Mouse (Mus musculus) retina, adult 2 months (tissue): ENCODE results near the gene Abhd4.

Experiments
- DNase-seq: peaks from one replicate; pipeline ENCODE4 v3.0.0-alpha.2; 2012; ENCODE audit warnings: low read depth, low spot score

Abhd4 gene

DNA sequence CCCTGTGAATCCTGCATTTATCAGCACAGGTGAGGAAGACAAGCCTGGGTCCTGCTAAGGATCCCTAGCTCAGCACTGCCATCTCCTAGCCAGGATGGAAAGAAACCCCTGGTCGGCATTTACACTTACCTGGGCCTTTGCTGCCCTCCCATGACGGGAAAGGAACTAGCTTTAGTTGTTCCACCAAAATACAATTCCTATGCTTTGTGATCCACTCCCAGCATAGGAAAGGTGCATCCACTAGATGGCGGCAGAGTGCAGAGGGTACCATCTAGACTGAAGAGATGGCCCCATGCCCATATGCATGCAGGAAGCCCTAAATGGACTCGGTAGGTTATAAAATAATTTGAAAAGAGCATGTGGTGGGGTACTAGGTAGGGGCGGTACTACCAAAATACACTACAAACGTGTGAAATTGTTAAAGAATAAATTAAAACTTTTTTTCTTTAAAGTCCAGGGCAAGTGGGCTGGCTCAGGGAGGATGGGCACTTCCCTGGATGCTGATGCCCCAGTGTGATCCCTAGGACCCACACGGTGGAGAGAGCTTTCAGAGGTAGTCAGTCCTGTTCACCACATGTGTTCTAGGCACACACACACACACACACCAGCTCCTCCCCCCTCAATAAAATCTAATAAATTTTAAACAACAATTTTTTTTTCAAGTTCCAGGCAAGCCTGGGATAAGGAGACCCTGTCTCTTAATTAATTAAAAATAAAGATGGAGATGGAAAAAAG is 14.8 kb upstream of the Abhd4 start:
- no peak for DNase-seq

DNA sequence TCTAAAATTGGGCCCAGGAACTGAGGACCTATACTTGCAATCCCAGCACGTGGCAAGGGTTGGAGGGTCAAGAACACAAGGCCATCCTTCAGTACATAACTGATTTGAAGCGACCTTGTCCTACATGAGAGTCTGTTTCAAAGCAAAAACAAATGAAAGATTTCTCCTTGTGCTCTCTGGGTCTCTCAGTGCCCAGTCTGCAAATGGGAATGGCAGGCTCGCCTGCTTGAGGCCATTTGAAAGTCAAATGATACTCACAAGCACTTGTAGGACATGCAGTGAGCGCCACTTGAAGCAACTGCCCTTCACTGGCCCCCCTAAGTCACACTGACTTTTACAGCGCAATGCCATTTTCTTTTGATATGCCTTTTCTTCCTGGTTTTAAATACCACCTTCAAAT is 13.4 kb upstream of the Abhd4 start:
- DNase-seq, result no peak

DNA sequence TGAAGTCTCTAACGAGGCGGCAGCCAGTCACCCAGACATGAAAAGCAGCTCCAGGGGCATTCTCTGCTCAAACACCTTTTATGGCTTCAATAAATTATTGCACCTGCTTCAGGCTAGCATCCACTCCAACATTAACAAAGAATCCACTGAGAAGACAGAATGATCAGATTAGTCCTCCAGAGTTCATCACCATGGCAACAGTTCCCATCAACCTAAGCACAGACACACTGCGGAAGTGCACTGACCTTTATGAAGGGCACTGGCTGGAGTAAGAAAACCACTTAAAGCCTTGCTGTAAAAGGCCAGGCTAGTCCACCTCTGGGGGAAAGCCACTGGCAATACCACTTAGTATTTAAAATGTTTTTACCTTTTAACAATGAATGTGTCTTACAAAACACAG is 9.8 kb upstream of the Abhd4 start:
- no peak for DNase-seq

DNA sequence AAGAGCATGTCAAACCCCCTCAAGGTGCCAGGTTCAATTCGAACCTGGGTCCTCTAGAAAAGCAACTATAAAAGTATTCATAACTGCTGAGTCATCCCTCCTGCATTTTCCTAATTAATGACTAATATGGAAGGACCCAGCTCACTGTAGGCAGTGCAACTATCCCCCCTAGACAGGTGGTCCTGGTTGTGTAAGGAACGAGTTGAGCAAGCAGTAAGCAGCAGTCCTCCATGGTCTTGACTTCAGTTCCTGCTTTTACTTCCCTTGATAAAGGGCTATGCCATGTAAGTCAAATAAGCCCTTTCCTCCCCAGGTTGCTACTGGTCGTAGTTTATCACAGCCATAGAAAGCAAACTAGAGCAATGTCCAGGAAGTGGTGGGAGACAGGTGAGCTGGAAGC is 7.8 kb upstream of the Abhd4 start:
- DNase-seq, result no peak

DNA sequence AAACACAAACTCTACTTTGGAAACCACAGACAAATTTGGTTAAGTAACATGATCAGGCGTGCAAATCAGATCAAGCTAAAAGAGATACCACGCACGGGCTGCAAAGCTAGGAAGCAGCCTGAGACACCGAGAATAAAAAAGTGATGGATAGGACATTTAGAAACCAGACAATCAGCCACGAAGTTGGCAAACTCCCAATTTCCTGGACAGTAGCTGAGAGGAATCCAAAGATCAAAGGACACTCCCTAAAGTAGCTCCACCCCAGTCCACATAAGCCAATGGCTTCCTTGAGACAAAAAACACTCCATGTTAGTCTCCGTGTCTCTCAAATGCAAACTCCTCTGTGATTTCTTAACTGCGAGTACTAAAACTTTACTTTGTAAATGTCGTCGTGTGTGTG is 4.7 kb upstream of the Abhd4 start:
- no peak for DNase-seq

DNA sequence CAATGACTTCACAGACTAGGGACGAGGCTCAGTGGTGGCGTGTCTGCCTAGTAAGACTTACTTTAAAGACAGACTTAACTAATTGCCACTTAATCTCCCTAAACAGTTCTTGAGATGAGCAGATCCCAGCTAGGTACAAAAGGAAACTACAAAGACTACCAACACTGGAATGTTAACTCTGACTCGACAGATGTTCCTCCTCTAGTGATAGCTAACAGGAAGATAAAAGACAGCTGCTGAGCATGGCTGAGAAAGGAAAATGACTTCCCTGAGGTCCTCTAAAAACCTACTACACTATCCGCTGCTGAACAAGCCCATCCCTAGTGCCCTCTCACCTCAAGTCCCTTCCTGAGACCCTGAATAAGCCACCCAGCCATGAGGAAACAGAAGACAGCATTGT is 3.9 kb upstream of the Abhd4 start:
- no peak for DNase-seq

GRCm38 (mm10) chr14:54254670-54255202 is 748 bp downstream of the Abhd4 start:
- no peak for DNase-seq

DNA sequence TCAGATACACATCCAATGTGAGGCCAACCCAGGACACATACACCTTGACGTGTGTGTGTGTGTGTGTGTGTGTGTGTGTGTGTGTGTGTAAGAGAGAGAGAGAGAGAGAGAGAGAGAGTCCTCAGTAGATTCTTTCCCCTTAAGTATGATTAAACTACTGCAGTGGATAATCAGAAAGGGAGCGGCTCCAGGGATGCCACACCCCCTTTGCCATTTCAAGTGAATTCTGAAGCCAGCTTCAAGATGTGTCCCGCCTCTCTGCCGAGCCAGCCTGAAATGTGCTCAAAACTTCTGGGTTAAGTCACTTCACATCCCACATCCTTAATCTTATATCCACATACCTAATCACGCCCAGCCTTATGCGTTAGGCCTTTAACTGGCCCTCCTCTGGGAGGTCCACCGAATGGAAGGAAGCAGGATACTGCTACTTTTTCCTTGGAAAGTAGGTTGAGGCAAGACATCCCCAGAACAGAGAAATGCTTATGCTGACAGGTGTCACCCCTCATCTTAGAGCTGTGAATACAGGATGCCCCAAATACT is 4.2 kb downstream of the Abhd4 start:
- no peak for DNase-seq

- peak; percentile 68 for DNase-seq
These were observed 5.2 kb downstream of the Abhd4 start for GRCm38 (mm10) chr14:54259003-54259721.

DNA sequence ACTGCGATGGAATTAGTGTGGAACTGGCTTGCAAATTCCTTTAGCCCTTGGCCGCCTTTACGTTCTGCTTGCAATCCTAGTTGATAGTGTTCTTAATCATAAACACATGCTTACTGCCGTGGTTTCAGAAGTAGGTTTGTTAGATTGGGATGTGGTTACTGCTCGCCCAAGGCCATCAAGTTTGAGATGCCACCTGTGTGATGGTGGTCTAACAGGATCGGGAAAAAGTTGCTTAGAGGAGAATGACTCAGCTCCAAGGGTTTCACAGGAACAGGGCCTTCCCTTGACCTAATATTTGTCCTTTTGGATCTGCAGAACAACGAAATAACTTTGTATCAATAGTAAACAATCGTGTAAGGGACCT is 5.7 kb downstream of the Abhd4 start:
- no peak for DNase-seq

- no peak for DNase-seq
These were observed 6.2 kb downstream of the Abhd4 start for GRCm38 (mm10) chr14:54260196-54260595.

DNA sequence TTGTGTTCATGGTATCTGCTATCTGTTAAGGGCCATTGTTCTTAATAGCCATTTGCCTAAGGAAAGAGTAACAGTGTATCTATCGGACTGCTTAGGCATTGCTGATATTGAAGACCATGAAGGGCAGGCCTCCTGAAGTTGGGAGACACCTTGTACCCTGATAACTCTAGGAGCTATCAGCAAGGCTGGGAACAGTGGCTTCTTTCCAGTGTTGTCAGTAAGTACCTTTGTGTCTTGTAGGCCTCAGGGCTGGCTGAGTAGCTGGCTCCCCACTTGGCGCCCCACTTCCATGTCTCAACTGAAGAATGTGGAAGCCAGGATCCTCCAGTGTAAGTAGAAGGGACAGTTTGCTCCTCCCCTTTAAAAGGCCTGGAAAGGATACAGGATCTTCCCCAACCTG is 7.4 kb downstream of the Abhd4 start:
- no peak for DNase-seq

GRCm38 (mm10) chr14:54262622-54263021 is 8.6 kb downstream of the Abhd4 start:
- no peak for DNase-seq

DNA sequence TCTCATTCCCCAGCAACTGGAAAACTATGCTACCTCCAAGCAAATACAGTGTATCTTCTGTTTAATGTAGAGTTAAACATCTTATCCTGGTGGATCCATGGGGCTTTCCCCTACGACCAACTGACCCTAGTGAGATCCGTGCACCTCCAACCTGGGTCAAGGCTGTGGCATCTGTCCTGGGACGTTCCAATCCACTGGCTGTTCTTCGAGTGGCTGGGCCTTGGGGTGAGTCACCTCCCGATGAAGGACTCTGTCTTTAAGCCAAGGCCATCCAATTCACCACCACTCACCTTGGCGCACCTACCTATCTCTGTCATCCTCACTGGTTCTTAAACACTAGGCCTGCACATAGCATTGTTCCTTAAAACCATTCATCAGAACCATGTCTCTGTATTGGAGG is 9.1 kb downstream of the Abhd4 start:
- DNase-seq, result no peak

DNA sequence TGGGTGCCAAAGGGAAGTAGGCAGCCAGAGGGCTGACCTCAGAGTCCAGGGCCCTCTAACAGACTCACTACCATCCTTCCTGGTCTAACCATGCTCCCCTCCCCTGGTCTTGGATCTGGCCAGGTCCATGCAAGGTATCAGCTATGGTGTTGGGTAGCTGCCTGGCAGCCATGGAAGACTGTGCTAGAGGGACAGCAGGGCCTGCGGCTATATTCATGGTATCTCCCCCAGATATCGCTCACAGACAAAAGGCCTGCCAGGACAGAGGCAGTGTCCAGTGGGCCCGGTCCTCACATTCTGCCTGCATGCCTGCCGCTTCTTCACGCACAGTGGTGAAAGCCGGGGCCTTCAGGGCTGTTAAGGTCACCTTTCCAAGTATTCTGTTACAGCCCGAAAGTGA is 10.2 kb downstream of the Abhd4 start:
- no peak for DNase-seq

DNA sequence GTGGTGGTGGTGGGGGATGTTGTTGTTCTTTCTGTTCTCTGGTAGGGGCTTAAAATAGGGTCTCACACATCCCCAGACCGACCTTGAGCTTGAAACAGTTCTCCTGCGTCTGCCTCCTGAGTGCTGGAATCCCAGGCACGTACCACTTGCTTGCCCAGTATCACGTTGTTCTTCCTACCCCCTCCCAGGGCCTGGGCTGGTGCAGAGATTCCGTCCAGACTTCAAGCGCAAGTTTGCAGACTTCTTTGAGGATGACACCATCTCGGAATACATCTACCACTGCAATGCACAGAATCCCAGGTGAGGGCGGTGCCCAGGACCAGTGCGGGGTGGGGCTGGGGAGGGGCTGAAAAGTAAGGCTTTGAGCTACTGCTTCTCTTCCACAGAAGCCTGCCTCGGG is 11.1 kb downstream of the Abhd4 start:
- DNase-seq, result no peak

GRCm38 (mm10) chr14:54265951-54266350 is 12.0 kb downstream of the Abhd4 start:
- DNase-seq, result no peak

GRCm38 (mm10) chr14:54267966-54268365 is 14.0 kb downstream of the Abhd4 start:
- DNase-seq, result no peak

DNA sequence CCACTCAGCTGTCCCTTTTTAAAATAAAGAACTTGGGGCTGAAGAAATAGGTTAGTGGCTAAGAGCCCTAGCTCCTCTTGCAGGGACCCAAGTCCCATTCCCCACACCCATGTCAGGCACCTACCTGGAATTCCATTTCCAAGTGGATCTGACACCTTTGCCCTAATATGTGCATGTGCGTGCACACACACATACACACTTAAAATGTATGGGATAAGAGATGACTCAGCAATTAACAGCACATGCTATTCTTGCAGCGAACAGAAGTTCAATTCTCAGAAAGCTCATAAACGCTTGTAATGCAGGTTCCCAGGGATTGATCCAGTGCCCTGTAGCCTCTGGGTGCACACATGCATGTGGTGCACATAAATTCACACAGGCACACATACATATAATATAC is 15.6 kb downstream of the Abhd4 start:
- no peak for DNase-seq

GRCm38 (mm10) chr14:54270413-54270812 is 16.4 kb downstream of the Abhd4 start:
- no peak for DNase-seq

- no peak for DNase-seq
These were observed 18.1 kb downstream of the Abhd4 start for GRCm38 (mm10) chr14:54271976-54272606.

DNA sequence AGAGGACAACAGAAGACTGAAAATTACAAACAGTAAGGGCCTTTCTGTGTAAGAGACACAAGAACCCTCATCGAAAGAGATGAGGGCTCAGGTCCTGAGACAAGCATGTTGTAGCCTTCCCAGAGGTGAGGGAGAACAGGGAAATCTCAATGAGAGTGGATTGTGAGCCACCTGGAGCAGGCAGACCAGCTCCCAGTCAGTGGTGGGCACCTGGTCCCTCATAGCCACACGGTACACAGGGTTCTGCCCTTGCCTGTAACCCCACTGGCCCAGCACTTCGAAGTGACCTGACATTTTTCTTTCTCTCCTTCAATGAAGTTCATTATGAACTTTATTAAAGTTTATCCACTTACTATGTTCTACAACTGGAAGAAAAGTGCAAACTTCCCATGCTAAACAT is 18.7 kb downstream of the Abhd4 start:
- no peak for DNase-seq

GRCm38 (mm10) chr14:54276446-54276845 is 22.5 kb downstream of the Abhd4 start:
- no peak for DNase-seq
